Mouse (Mus musculus) hematopoietic stem cell, adult 5-6 weeks (primary cell): Measurements from ENCODE around the gene Emp3. TPM values are rescaled to one million over a fixed set of nuclear protein-coding genes. Genes with fewer than 3 reads are reported as not detected.
"Not testable (repeated sequence)": the region's sequence is repeated elsewhere in the genome, so short reads cannot be mapped to it uniquely, and the experiment has no call there.

Experiments used
- ATAC-seq, 2 experiments: fragments of 125-278 bp in 1 of 2; replicated peaks in 1 of 2; 2 replicates each; pipeline ENCODE4 v1.8.0; 2016 to 2017; ENCODE audit warnings: inconsistent platforms in 2 of 2, mild to moderate bottlenecking in 2 of 2, moderate number of reproducible peaks in 2 of 2, low read depth in 1 of 2, moderate TSS enrichment in 1 of 2; ENCODE audit not compliant: low FRiP score in 2 of 2, poor library complexity in 2 of 2, severe bottlenecking in 2 of 2, insufficient read depth in 1 of 2, low TSS enrichment in 1 of 2
- total RNA-seq: library from RNA; stranded (forward); fragments of 172-1452, 232-1000 nt; gene quantifications from 2 replicates; pipeline ENCODE4 v1.2.3, GENCODE M21; 2017

The Emp3 gene
- total RNA-seq, 1 experiment from 2014 or later = 193 TPM

DNA sequence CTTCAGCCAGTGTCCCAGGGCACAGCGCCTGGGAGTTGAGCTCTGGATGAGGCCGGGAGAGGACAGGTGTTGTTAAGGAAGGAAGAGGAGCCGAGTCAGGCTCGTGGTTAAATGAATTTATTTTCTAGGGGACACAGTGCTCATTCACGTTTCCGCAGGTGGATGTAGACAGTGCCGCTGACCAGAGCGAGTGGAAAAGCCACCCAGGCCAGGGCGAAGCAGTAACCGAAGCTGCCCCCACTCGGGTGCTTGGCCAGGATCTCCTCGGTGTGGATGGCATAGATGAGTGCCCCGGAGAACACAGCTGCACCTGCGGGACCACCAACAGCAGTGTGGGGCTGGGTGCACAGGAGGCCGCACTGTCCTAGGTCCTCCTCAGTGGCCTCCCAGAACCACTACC, 3.3 kb downstream of the Emp3 start:
- no peak for ATAC-seq

DNA sequence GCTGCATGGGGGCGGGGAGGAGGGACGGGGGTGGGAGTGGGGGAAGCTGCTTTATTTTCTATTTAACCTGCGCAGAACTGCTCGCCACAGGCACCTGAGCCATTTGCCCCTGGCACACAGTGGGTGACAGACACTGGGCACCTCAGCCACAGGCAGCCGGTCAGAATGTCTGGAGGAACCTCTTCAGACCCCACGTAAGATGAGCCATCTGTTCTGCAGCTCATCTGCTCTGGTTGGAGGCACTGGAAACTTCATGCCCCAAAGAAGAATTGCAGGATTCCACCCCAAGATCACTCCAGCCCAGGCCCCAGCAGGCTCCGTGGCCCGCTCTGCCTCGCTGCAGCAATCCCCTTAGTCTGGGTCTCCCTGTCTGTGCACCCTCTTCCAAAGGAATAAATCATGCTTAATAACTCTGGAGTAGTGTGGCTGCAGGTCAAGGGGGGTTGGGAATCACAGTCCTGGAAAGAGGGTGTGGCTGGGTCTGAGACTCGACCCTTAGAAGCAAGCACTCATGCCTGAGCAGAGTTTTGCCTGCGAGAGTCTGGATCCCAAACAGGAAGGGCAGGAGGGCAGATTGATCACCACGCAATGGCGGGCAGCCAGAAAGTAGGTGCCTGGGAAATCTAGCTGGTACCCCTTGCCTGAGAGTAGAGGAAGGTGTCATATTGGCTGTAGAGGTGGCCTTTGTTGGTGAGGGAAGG, 4.0 kb downstream of the Emp3 start:
- ATAC-seq = no peak

DNA sequence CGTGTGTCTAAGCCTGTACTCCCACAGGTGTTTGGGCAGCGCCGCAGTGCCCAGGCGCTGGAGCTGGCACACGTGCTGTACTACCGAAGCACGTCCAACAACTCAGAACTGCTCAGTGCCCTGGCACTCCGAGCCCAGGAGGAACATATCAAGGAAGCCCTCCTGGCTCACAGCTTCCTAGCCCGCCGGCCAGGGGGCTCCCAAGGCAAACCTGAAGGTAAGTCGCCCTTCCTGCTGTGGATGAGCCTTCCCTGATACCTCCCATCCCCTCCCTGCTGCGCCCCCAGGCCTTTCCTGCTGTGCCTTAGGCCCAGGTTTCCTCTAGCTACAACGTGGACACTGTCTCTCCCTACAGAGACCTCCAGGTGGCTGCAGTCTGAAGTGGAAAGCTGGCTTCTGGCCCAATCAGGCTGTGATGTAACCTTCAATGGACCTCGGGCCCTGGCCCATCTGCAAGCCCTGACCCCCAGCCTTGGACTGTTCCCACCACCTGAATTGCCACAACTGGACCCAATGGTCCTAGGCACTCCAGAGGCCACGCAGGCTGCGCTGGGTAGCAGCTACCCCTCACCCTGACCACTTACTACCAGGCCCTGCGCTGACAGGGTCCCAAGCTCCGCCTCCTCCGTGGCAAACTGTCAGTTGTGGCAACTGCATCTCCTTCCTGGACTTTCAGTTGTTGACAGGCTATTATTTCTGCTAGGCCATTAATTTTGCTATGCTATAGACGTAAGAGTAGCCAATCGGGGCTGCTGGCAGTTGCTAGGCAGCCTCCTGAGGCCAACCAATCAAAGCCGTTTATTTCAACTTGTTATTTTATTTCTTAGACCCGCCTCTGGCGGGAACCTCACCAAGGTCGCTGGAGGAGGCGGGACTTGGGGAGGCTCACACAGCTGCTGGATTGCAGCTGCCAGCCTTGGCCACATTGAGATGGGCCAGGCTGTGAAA, 4.9 kb downstream of the Emp3 start:
- ATAC-seq = peak; percentile 77 to 79

- ATAC-seq = no peak
Measured at GRCm38 (mm10) chr7:45915011-45915410, 6.2 kb downstream of the Emp3 start.

DNA sequence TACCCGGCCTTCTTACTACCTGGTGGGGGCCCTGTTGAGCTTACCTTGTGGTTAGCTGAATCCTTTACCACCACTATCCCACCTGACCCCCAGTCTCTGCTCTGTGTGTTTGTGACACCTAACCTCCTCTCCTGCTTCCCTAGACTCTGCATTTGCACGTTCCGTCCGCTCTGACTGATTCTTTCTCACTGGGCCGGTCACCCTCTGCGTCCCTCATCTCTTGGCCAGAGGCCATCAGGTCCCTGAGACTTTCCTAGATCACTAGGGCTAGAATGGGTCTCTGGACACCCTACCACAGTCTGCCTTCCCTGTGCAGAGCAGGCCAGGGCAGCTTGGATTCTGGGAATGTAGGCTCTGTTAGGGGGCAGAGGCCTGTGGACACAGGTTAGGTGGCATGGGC, 7.1 kb downstream of the Emp3 start:
- no peak for ATAC-seq

DNA sequence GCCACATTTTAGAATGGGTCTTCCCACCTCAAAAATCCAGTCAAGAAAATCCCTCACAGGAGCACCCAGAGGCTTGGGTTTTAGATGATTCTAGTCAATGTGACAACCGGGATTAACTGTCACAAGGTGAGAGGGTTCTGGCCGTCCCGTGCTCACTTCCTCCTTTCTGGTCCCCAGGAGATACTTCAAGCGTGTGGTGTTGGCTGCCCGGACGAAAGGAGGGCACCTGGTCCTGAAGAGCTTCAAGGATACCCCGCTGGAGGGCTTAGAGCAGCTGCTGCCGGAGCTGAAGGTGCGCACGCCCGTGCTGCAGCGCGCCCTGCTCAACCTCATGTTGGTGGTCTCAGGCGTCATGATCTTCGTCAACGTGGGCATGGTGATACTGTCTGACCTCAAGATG, 12.1 kb downstream of the Emp3 start:
- no peak for ATAC-seq

- no peak for ATAC-seq
Measured at GRCm38 (mm10) chr7:45908384-45908783, 12.8 kb downstream of the Emp3 start.

- ATAC-seq = no peak
Measured at GRCm38 (mm10) chr7:45906622-45907021, 14.6 kb downstream of the Emp3 start.

DNA sequence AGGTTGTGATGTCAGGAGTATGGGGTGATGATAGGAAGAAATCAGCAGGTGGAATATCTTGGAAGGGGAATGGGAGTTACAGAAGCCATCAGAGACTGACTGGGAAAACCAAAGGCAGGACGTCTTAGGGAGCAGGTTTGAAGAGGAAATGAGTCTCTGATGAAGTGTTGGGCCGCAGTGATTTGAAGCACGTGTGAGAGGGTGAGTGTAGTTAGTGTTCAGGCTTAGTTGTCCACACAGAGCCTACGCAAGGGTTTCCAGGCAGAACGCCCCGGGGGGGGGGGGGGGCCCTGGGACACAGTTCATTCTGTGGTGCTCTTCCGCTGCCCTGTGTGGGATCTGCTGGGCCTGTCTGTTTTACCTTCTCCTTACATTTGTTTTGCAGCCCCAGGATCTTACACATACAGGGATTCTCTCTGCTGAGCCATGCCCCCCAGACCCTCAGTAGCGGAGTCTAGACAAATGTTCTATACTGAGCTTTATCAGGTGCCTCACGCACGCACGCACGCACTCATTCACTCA, 18.7 kb downstream of the Emp3 start:
- no peak for ATAC-seq

- ATAC-seq = 0 out of 4 replicates have a peak, but pooled peaks of 1 of the 2 experiments have one; percentile 40
Measured at GRCm38 (mm10) chr7:45901562-45901961, 19.6 kb downstream of the Emp3 start.

- not testable (repeated sequence) for ATAC-seq
Measured at GRCm38 (mm10) chr7:45898125-45898524, 23.1 kb downstream of the Emp3 start.

- peak; percentile 37 to 50 for ATAC-seq
Measured at GRCm38 (mm10) chr7:45897258-45897757, 23.9 kb downstream of the Emp3 start.

GRCm38 (mm10) chr7:45896517-45897257, 24.5 kb downstream of the Emp3 start, which contains the start of the genes Syngr4 and Tmem143:
Gene Syngr4, minus strand, starts transcription at chr7:45896714.
Gene Tmem143, plus strand, starts transcription at chr7:45896941.
- peak; percentile 84 to 92 for ATAC-seq

GRCm38 (mm10) chr7:45895931-45896516, 25.2 kb downstream of the Emp3 start:
- ATAC-seq = no peak

DNA sequence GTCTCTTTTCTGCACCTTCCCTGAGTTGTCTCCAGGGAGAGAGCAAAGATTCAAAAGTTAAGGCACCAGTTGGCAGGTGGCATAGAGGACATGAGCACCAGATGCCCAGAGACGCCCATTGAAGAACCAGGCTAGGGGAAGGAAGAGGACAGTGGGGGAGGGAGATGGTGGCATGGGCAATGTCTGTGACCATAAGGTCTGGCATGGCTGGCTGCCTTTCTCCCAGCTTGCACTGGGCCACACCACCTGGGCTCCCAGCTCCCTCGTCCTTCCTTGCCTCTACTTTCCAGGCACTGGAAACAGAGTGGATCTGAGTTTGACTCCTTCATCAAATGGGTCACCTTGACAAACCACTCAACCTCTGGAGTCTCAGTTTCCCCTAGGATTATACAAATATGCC, 28.6 kb downstream of the Emp3 start:
- no peak for ATAC-seq

DNA sequence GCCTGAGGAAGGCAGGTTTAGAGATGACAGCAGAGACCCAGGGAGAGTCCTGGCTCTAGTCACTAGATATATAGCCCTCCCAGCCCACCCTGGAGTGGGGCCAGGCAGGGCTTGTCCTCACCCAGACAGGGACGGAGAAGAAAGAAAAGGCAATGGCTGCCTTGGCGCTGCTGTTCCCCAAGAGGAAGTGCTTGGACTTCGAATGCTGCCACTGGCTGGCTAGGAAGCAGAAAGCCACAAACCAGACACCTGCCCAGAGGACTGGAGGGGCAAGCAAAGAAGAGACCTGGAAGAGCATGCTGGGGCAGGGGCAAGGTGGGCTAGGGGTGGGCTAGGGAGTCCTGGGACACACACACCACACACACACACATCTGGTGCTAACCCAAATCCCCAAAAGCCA, 34.0 kb downstream of the Emp3 start:
- peak; percentile 37 to 73; a peak in 2 of 4 replicates for ATAC-seq

GRCm38 (mm10) chr7:45881011-45881410, 40.2 kb downstream of the Emp3 start:
- ATAC-seq = no peak
